Mouse (Mus musculus) heart, adult 2 months (tissue): ENCODE measurements around the gene Csn1s2a. TPM values are rescaled to one million over a fixed set of nuclear protein-coding genes. Genes with fewer than 3 reads are reported as not detected.

ENCODE experiments used
- DNase-seq, 2 experiments: peaks; one replicate each; pipeline ENCODE4 v3.0.0; 2021
- H3K27ac ChIP-seq: fragments of 200-600 bp; 2 replicates; pipeline ENCODE4 v1.8.1; 2022
- H3K27me3 ChIP-seq: fragments of 200-500 bp; 2 replicates; pipeline ENCODE4 v1.6.1; 2012; ENCODE audit warnings: mild to moderate bottlenecking, low read length, inconsistent platforms, mixed read lengths; ENCODE audit not compliant: control insufficient read depth, insufficient read depth
- H3K36me3 ChIP-seq: fragments of 200-500 bp; 2 replicates; pipeline ENCODE4 v1.6.1; 2012; ENCODE audit warnings: low read length, inconsistent platforms; ENCODE audit not compliant: control insufficient read depth, insufficient read depth
- H3K4me1 ChIP-seq: fragments of 200-500 bp; 2 replicates; pipeline ENCODE4 v1.6.1; 2011; ENCODE audit warnings: low read length; ENCODE audit not compliant: control insufficient read depth, insufficient read depth
- H3K4me3 ChIP-seq: fragments of 200-600 bp; 2 replicates; pipeline ENCODE4 v1.8.1; 2022
- H3K79me2 ChIP-seq: fragments of 200-500 bp; replicated peaks from 2 replicates; pipeline ENCODE4 v1.6.1; 2012; ENCODE audit warnings: mild to moderate bottlenecking, inconsistent platforms, low read length, moderate library complexity, mixed read lengths; ENCODE audit not compliant: control insufficient read depth, insufficient read depth
- H3K9ac ChIP-seq: fragments of 200-500 bp; 2 replicates; pipeline ENCODE4 v1.6.1; 2012; ENCODE audit warnings: low read depth, mild to moderate bottlenecking, control low read depth, inconsistent platforms, low read length, mixed read lengths
- CTCF ChIP-seq: fragments of 200-600 bp; IDR thresholded peaks from 2 replicates; pipeline ENCODE4 v1.8.1; 2022; ENCODE audit warnings: antibody characterized with exemption, mild to moderate bottlenecking, moderate library complexity
- EP300 ChIP-seq: fragments of 200-500 bp; IDR thresholded peaks from 2 replicates; pipeline ENCODE4 v1.6.1; 2011; ENCODE audit warnings: low read depth, low read length, control low read depth; ENCODE audit not compliant: insufficient read depth
- POLR2A ChIP-seq: fragments of 200-500 bp; IDR thresholded peaks from 2 replicates; pipeline ENCODE4 v1.6.1; 2011; ENCODE audit warnings: mild to moderate bottlenecking, low read depth, low read length, control low read depth; ENCODE audit not compliant: insufficient read depth
- WGBS: fragments of 180-500 bp; shearing (Covaris S2); methylation state at CpG from one replicate; pipeline ENCODE4 v1.1.7; 2018; 5-methylcytosine and 5-hydroxymethylcytosine counted together
- intact Hi-C: fragments of 180-260 bp; cut with DNase I; formaldehyde crosslinking; loops from one replicate; pipeline ENCODE4 v1.15.1; 2025
- polyA plus RNA-seq: library from polyadenylated mRNA; depleted of rRNA; stranded (reverse); fragments of >200 nt; gene quantifications from 2 replicates; pipeline ENCODE4 v1.2.3, GENCODE M21; 2012; rRNA removed
- total RNA-seq, 2 experiments: library from RNA; stranded (reverse); gene quantifications; 2 replicates each; pipeline ENCODE4 v1.2.3; 2021

Gene Csn1s2a
- total and polyA plus RNA-seq, 3 experiments, result not detected

GRCm38 (mm10) chr5:87809253-87809652 is 34.9 kb downstream of the Csn1s2a start:
- H3K27ac ChIP-seq, result no peak overlapping the region
- DNase-seq, result no peak
- intact Hi-C loops, result no loop called here
- H3K79me2 ChIP-seq, result no peaks in the 10 kb centered on the region
- H3K4me1 ChIP-seq, result no peaks in the 10 kb centered on the region
- no peaks in the 10 kb centered on the region for H3K27me3 ChIP-seq
- TF ChIP-seq EP300 (no peak), CTCF (no peak), POLR2A (no peak)
- H3K4me3 ChIP-seq, result no peak overlapping the region
- no peak overlapping the region for H3K9ac ChIP-seq
- H3K36me3 ChIP-seq, result no peaks in the 10 kb centered on the region
- 49% methylated on average over 2 of the region's 2 CpGs for WGBS

- H3K9ac ChIP-seq, result no peak within 1 kb of the TSS
- H3K4me3 ChIP-seq, result no peak within 1 kb of the TSS
- no peak for DNase-seq
- no peaks in the 10 kb centered on the region for H3K27me3 ChIP-seq
- no peaks in the 10 kb centered on the region for H3K36me3 ChIP-seq
- 38% methylated on average over 1 of the region's 1 CpGs for WGBS
- no peak for TF ChIP-seq EP300
- TF ChIP-seq POLR2A, result no peak
- TF ChIP-seq CTCF, result no peak
- H3K27ac ChIP-seq, result no peak within 1 kb of the TSS
- no peaks in the 10 kb centered on the region for H3K4me1 ChIP-seq
- intact Hi-C loops, result no loop called here
- no peaks in the 10 kb centered on the region for H3K79me2 ChIP-seq
Observed at GRCm38 (mm10) chr5:87825386-87825785, 51.0 kb downstream of the Csn1s2a start, which contains the start of gene Prr27. Prr27 (plus strand) TSS chr5:87825686.

Other genes with a start within 250 kb of the Csn1s2a start
- not detected for gene Sult1b1, start 236.4 kb upstream of the Csn1s2a start, total RNA-seq
- 0.16 TPM in 1 of 2 replicates, not detected in the other for gene Sult1b1, start 236.4 kb upstream of the Csn1s2a start, polyA plus RNA-seq
- gene Sult1d1, start 205.5 kb upstream of the Csn1s2a start, total RNA-seq, result not detected
- gene Sult1d1, start 205.5 kb upstream of the Csn1s2a start, polyA plus RNA-seq, result 0.61 TPM in 1 of 2 replicates, not detected in the other
- gene Sult1e1, start 183.0 kb upstream of the Csn1s2a start, total RNA-seq, result not detected
- gene Sult1e1, start 183.0 kb upstream of the Csn1s2a start, polyA plus RNA-seq, result not detected in 2 replicates
- not detected for gene Csn1s1, start 108.4 kb upstream of the Csn1s2a start, total RNA-seq
- not detected in 2 replicates for gene Csn1s1, start 108.4 kb upstream of the Csn1s2a start, polyA plus RNA-seq
- gene Csn2, start 74.9 kb upstream of the Csn1s2a start, total RNA-seq, result not detected
- gene Csn2, start 74.9 kb upstream of the Csn1s2a start, polyA plus RNA-seq, result not detected in 2 replicates
- gene Csn1s2b, start 33.5 kb downstream of the Csn1s2a start, total RNA-seq, result not detected
- gene Csn1s2b, start 33.5 kb downstream of the Csn1s2a start, polyA plus RNA-seq, result not detected in 2 replicates
- not detected for gene Prr27, start 51.1 kb downstream of the Csn1s2a start, total RNA-seq
- gene Prr27, start 51.1 kb downstream of the Csn1s2a start, polyA plus RNA-seq, result 0.16 TPM in 1 of 2 replicates, not detected in the other
- gene Odam, start 110.5 kb downstream of the Csn1s2a start, total RNA-seq, result not detected
- not detected in 2 replicates for gene Odam, start 110.5 kb downstream of the Csn1s2a start, polyA plus RNA-seq
- gene Csn3, start 151.0 kb downstream of the Csn1s2a start, total RNA-seq, result not detected
- gene Csn3, start 151.0 kb downstream of the Csn1s2a start, polyA plus RNA-seq, result not detected in 2 replicates
- gene 2310003L06Rik, start 194.9 kb downstream of the Csn1s2a start, total RNA-seq, result not detected
- not detected in 2 replicates for gene 2310003L06Rik, start 194.9 kb downstream of the Csn1s2a start, polyA plus RNA-seq
- not detected for gene Gm28434, start 194.9 kb downstream of the Csn1s2a start, total RNA-seq
- not detected in 2 replicates for gene Gm28434, start 194.9 kb downstream of the Csn1s2a start, polyA plus RNA-seq
- not detected for gene Cabs1, start 204.9 kb downstream of the Csn1s2a start, total RNA-seq
- gene Cabs1, start 204.9 kb downstream of the Csn1s2a start, polyA plus RNA-seq, result not detected in 2 replicates
- not detected for gene Smr3a, start 228.0 kb downstream of the Csn1s2a start, total RNA-seq
- gene Smr3a, start 228.0 kb downstream of the Csn1s2a start, polyA plus RNA-seq, result not detected in 2 replicates